Mouse (Mus musculus) forebrain, embryonic 13.5 days (tissue): ENCODE results near the gene Arhgap24. TPM values are rescaled to one million over a fixed set of nuclear protein-coding genes. Genes with fewer than 3 reads are reported as not detected.

ENCODE experiments used
- ATAC-seq: fragments of 200-750 bp; cut with Nextera tagmentation; 2 replicates; pipeline ENCODE4 v1.8.0; 2017
- H3K27ac ChIP-seq: fragments of 300-500 bp; sonication (generic); 2 replicates; pipeline ENCODE4 v1.5.1; 2015; ENCODE audit warnings: inconsistent platforms, mild to moderate bottlenecking, moderate library complexity
- H3K27me3 ChIP-seq: fragments of 300-500 bp; sonication (generic); 2 replicates; pipeline ENCODE4 v1.6.1; 2015; ENCODE audit warnings: mild to moderate bottlenecking, inconsistent platforms
- H3K36me3 ChIP-seq: fragments of 300-500 bp; sonication (generic); 2 replicates; pipeline ENCODE4 v1.6.1; 2015; ENCODE audit warnings: mild to moderate bottlenecking, inconsistent platforms; ENCODE audit not compliant: poor library complexity, severe bottlenecking
- H3K4me1 ChIP-seq: fragments of 300-500 bp; sonication (generic); 2 replicates; pipeline ENCODE4 v1.6.1; 2015; ENCODE audit warnings: inconsistent platforms
- H3K4me2 ChIP-seq: fragments of 300-500 bp; sonication (generic); 2 replicates; pipeline ENCODE4 v1.6.1; 2015; ENCODE audit warnings: inconsistent platforms, mild to moderate bottlenecking, moderate library complexity
- H3K4me3 ChIP-seq: fragments of 300-500 bp; sonication (generic); 2 replicates; pipeline ENCODE4 v1.5.1; 2015; ENCODE audit warnings: mild to moderate bottlenecking, inconsistent platforms
- H3K9ac ChIP-seq: fragments of 300-500 bp; sonication (generic); 2 replicates; pipeline ENCODE4 v1.6.1; 2015; ENCODE audit warnings: mild to moderate bottlenecking, inconsistent platforms
- H3K9me3 ChIP-seq: fragments of 300-500 bp; sonication (generic); replicated peaks from 2 replicates; pipeline ENCODE4 v1.6.1; 2016; ENCODE audit warnings: inconsistent platforms
- WGBS: fragments of 180-500 bp; shearing (Covaris S2); methylation state at CpG from one replicate; pipeline ENCODE4 v1.1.7; 2015; 5-methylcytosine and 5-hydroxymethylcytosine counted together
- polyA plus RNA-seq: library from polyadenylated mRNA; unstranded; fragments of >200 nt; fragmentation: Nextera tagmentation; extraction: Ambion mirVana; gene quantifications from 2 replicates; pipeline ENCODE4 v1.2.1, GENCODE M21; 2015

The Arhgap24 gene
- polyA plus RNA-seq, 1 experiment from 2014 or later = 2.0 TPM

DNA sequence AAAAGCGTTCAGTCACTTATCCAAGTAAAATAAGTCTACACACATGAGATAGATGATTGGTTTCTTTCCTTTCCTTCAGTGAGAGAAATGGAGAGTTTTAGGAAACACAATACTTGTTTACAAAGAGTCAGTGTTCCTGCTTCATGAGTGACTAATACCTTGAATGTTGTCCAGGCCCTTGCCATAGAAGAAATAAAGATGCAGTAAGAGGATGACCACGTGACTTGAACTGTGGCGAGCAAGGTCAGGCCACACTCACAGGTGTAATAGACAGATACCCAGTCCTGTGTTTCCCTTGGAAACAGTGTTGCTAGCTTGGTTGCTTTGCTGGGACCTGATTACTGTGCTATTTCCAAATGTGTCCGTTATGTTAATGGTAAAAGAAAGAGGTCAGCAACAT is 23.4 kb downstream of the Arhgap24 start:
- WGBS = 89% methylated on average over 4 of the region's 4 CpGs
- no peak overlapping the region for H3K9ac ChIP-seq
- H3K27ac ChIP-seq = no peak overlapping the region
- H3K36me3 ChIP-seq = no peaks in the 10 kb centered on the region
- no peak for ATAC-seq
- H3K4me1 ChIP-seq = no peaks in the 10 kb centered on the region; the same call in 1 of the 2 replicates
- H3K4me2 ChIP-seq = no peak overlapping the region
- H3K9me3 ChIP-seq = no peaks in the 10 kb centered on the region
- no peak overlapping the region for H3K4me3 ChIP-seq
- H3K27me3 ChIP-seq = no peaks in the 10 kb centered on the region

DNA sequence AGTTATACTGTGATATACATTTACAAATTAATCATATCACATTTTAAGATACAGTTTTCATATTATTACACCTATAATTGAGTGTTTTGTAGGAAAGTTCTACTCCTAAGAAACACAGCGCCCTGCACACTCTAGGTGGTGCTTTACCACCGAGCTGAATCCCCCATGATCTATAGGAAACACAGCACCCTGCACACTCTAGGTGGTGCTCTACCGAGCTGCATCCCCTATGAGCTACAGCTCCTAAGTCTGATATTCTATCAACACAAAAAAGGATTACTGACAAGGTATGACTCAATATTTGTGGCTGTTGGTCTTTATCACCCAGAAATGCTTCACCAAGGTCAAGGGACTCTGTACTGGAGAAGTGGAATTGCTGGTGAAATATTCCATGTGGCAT is 27.0 kb downstream of the Arhgap24 start:
- no peaks in the 10 kb centered on the region for H3K36me3 ChIP-seq
- H3K9me3 ChIP-seq = no peaks in the 10 kb centered on the region
- no peaks in the 10 kb centered on the region; the same call in 1 of the 2 replicates for H3K4me1 ChIP-seq
- H3K4me2 ChIP-seq = no peak overlapping the region
- no peak overlapping the region for H3K4me3 ChIP-seq
- no peak overlapping the region for H3K9ac ChIP-seq
- no peaks in the 10 kb centered on the region for H3K27me3 ChIP-seq
- no peak for ATAC-seq
- 72% methylated on average over 3 of the region's 3 CpGs for WGBS
- no peak overlapping the region for H3K27ac ChIP-seq

DNA sequence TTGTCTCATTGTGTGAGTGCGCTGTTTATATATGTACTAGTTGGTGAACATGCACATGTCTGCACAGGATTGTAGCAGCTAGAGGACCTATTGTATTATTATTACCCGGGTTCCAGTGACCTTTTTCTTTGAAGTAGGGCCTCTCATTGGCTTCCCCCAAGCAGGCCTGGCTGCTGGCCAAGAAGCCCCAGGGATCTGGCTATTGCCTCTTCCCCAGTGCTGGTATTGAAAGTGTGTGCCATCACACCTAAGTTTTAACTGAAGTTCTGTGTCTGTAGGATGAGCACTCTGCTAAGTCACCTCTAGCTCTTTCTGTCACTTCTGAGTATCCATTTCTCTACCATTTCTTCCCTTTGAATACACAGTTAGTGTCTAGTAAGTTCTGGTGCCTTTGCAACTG is 28.2 kb downstream of the Arhgap24 start:
- Histone ChIP-seq H3K27me3 (no peaks in the 10 kb centered on the region), H3K4me1 (peaks cover 4% of the 10 kb centered on the region), H3K9me3 (no peaks in the 10 kb centered on the region), H3K27ac (no peak overlapping the region), H3K36me3 (no peaks in the 10 kb centered on the region), H3K4me3 (no peak overlapping the region), H3K9ac (no peak overlapping the region), H3K4me2 (no peak overlapping the region)
- 60% methylated on average over 2 of the region's 2 CpGs for WGBS
- no peak for ATAC-seq

DNA sequence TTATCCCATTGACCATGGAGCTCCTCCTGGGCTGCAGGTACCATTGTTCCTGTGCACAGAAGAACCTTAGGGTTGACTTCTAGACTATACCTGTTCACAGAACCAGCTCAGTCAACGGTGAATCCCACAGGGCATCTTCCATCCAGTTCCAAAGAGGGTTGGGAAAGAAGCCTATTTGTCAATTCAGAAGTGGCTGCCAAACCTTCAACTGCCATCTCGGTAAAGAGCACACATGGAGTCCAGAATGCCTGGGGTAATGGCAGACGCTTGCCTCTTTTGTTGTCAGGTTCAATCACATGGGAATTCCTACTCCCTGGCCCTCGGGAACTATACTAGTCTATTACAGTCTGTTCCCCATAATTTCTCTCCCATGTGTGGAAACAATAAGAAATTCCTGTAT is 30.5 kb downstream of the Arhgap24 start:
- Histone ChIP-seq H3K4me3 (no peak overlapping the region), H3K27ac (no peak overlapping the region), H3K4me1 (peaks cover 4% of the 10 kb centered on the region), H3K4me2 (no peak overlapping the region), H3K9ac (no peak overlapping the region), H3K9me3 (no peaks in the 10 kb centered on the region), H3K36me3 (no peaks in the 10 kb centered on the region), H3K27me3 (no peaks in the 10 kb centered on the region)
- ATAC-seq = no peak
- 81% methylated on average over 4 of the region's 4 CpGs for WGBS

DNA sequence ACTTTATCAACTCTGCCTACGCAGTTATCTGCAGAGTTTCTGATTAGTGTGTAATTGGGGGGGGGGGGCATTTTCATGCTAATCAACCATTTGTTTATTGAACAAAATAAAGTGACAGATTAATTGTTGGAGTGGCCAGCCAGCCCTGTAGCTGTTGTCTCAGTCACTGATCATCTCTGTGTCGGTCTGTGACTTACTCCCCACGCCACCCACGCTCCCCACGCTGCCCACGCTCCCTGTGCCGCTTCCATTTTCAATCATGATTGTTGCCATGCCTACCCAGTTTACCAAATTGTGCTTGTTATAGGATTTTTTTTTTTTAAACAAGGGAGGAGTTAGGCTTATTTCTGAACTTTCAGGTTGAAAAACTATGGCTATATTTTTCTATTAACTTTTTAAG is 34.3 kb downstream of the Arhgap24 start:
- no peak overlapping the region for H3K4me3 ChIP-seq
- no peaks in the 10 kb centered on the region for H3K27me3 ChIP-seq
- H3K36me3 ChIP-seq = no peaks in the 10 kb centered on the region
- no peak overlapping the region for H3K4me2 ChIP-seq
- no peak for ATAC-seq
- H3K9ac ChIP-seq = no peak overlapping the region
- peaks cover 4% of the 10 kb centered on the region; the same call in 1 of the 2 replicates for H3K4me1 ChIP-seq
- H3K9me3 ChIP-seq = no peaks in the 10 kb centered on the region
- WGBS = 65% methylated on average over 7 of the region's 7 CpGs
- no peak overlapping the region for H3K27ac ChIP-seq

DNA sequence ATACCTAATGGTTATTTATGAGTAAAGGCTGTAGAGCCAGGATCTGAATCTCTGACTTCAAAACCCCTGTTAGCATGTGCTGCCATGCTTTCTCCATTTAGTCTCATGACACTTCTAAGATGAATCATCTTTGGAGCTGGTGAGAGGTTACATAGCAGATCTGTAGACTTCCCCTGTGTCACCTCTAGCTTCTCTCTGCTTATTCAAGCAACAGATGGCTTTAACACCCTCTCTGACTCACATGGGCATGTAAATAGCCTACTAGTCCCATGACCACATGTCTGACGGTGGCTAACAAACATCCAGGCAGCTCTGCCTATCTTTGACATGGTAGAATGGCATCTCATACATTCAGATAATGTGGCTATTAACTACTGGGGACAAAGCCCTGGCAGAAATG is 39.3 kb downstream of the Arhgap24 start:
- no peaks in the 10 kb centered on the region for H3K36me3 ChIP-seq
- no peaks in the 10 kb centered on the region; the same call in 1 of the 2 replicates for H3K4me1 ChIP-seq
- H3K4me3 ChIP-seq = no peak overlapping the region
- H3K27me3 ChIP-seq = no peaks in the 10 kb centered on the region
- H3K27ac ChIP-seq = no peak overlapping the region
- no peak overlapping the region for H3K4me2 ChIP-seq
- H3K9me3 ChIP-seq = no peaks in the 10 kb centered on the region
- no peak for ATAC-seq
- 87% methylated on average over 1 of the region's 1 CpGs for WGBS
- no peak overlapping the region for H3K9ac ChIP-seq

DNA sequence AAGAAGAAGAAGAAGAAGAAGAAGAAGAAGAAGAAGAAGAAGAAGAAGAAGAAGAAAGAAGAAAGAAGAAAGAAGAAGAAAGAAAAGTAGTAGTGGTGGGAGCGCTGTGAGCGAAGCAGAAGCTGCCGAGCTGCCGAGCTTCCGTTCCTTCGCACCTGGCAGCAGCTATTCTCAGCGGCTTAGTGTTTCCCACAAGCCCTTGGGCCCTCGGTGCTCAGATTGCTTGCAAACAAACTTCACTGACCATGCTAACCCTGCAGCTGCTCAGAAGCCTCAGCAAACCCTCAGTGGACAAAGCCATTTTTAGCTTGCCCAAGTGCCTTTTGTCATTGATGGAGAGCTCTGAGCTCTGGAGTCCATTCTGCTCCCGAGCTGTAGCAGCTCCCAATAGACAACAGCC is 54.1 kb downstream of the Arhgap24 start:
- H3K9me3 ChIP-seq = no peaks in the 10 kb centered on the region
- no peaks in the 10 kb centered on the region for H3K36me3 ChIP-seq
- no peak for ATAC-seq
- no peak overlapping the region for H3K4me2 ChIP-seq
- no peaks in the 10 kb centered on the region for H3K4me1 ChIP-seq
- H3K9ac ChIP-seq = no peak overlapping the region
- H3K4me3 ChIP-seq = no peak overlapping the region
- 85% methylated on average over 9 of the region's 9 CpGs for WGBS
- no peak overlapping the region for H3K27ac ChIP-seq
- H3K27me3 ChIP-seq = no peaks in the 10 kb centered on the region

DNA sequence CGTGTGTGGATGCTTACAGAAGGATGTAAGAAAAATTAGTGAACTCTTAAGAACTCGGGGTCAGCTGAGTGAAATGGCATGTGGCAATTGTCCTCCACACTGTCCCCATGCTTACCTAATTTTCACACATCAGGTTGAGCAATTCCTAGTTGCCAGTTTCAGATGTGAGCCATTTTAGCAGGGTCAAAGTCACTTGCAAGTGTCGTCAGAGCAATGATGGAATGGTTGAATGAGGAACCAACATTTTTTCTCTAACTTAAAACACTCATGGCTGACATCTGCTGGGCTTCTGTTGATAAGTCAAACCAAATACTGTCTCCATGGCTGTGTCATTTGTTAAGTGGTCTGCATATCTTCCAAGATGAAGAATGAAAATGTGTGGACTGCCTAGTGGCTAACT is 56.6 kb downstream of the Arhgap24 start:
- no peak overlapping the region for H3K4me2 ChIP-seq
- H3K9ac ChIP-seq = no peak overlapping the region
- no peaks in the 10 kb centered on the region for H3K9me3 ChIP-seq
- H3K27ac ChIP-seq = no peak overlapping the region
- no peak for ATAC-seq
- H3K4me3 ChIP-seq = no peak overlapping the region
- WGBS = 86% methylated on average over 3 of the region's 3 CpGs
- no peaks in the 10 kb centered on the region for H3K4me1 ChIP-seq
- no peaks in the 10 kb centered on the region for H3K27me3 ChIP-seq
- no peaks in the 10 kb centered on the region for H3K36me3 ChIP-seq

DNA sequence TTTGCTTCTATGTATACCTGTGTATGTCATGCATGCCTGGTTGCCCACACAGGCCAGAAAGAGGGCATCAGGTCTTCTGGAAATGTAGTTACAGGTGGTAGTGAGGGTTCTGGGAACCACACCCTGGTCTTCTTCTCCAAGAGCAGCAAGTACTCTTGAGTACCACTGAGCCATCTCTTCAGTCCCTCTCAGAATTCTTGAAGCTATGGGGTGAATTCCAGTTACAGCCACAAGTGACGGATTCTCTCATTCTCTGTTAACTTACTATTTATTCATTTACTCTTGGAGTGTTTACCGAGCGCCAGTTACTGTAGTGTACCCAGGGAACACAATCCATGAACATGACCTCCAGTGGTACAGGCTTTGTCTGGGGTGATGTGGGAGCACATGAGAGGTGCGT is 65.1 kb downstream of the Arhgap24 start:
- no peak overlapping the region for H3K27ac ChIP-seq
- WGBS = 94% methylated on average over 4 of the region's 4 CpGs
- H3K4me3 ChIP-seq = no peak overlapping the region
- no peak overlapping the region for H3K9ac ChIP-seq
- H3K4me2 ChIP-seq = no peak overlapping the region
- H3K36me3 ChIP-seq = no peaks in the 10 kb centered on the region
- H3K4me1 ChIP-seq = no peaks in the 10 kb centered on the region
- no peaks in the 10 kb centered on the region for H3K9me3 ChIP-seq
- no peak for ATAC-seq
- H3K27me3 ChIP-seq = no peaks in the 10 kb centered on the region

DNA sequence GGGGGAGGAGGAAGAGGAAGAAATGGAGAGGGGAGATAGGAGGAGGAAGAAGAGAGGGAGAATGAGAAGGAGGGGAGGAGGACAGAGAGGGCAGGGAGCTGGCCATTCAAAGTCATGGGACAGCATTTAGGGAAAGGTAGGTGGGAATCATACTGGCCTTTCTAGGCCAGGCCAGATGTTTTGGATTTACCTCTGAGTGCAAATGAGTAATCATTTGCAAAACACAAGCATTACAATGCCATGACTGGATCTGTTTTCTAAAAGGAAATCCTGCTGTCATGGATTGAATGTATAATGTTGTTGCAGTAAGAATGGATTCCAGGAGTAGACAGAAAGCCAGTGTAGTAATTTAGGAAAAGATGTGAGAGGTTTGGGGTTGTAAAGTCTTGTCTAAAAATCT is 66.6 kb downstream of the Arhgap24 start:
- H3K4me2 ChIP-seq = no peak overlapping the region
- no peaks in the 10 kb centered on the region for H3K27me3 ChIP-seq
- no peak overlapping the region for H3K27ac ChIP-seq
- no peak overlapping the region for H3K4me3 ChIP-seq
- ATAC-seq = no peak
- H3K4me1 ChIP-seq = no peaks in the 10 kb centered on the region
- H3K9ac ChIP-seq = no peak overlapping the region
- H3K9me3 ChIP-seq = no peaks in the 10 kb centered on the region
- no peaks in the 10 kb centered on the region for H3K36me3 ChIP-seq

DNA sequence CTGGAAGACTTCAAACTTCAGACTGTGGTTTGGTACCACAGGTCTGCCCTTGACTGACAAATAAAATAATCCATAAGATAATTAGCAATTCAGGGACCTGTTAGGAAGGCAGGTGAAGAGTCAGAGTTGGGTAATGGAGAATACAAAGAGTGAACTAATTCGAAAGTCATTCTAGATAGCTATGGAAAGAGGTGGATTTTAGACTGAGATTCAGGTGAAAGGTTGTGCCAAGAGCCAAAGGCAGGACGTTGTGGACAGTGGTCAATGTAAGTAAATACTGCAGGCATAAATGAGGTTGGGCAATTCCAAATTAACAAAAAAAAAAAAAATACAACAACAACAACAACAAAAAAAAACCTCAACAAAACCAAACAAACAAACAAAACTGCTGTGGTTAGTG is 67.2 kb downstream of the Arhgap24 start:
- H3K27me3 ChIP-seq = no peaks in the 10 kb centered on the region
- H3K36me3 ChIP-seq = no peaks in the 10 kb centered on the region
- no peaks in the 10 kb centered on the region for H3K9me3 ChIP-seq
- no peak overlapping the region for H3K27ac ChIP-seq
- no peaks in the 10 kb centered on the region for H3K4me1 ChIP-seq
- no peak for ATAC-seq
- WGBS = 78% methylated on average over 2 of the region's 2 CpGs
- no peak overlapping the region for H3K4me2 ChIP-seq
- H3K9ac ChIP-seq = no peak overlapping the region
- no peak overlapping the region for H3K4me3 ChIP-seq

DNA sequence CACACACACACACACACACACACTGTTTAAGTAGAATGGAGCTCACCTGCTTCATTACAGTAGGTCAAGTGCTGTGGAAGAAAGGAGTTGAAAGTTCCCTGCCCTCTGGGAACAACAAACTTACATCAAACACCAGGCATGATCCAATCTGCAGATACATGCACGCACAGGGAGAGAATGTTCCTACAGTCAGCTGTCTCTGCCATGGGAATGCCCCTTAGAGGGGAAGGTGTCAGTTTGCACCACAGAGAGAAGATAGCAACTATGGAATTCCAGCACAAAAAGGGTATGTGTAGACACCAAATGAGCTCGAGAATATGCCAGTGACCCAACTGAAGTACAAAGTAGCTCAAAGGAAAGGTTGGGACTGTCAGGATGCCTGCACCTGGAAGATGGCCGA is 69.0 kb downstream of the Arhgap24 start:
- no peaks in the 10 kb centered on the region for H3K9me3 ChIP-seq
- H3K36me3 ChIP-seq = no peaks in the 10 kb centered on the region
- no peak for ATAC-seq
- H3K27ac ChIP-seq = no peak overlapping the region
- WGBS = 68% methylated on average over 3 of the region's 3 CpGs
- H3K9ac ChIP-seq = no peak overlapping the region
- H3K4me1 ChIP-seq = no peaks in the 10 kb centered on the region
- H3K4me2 ChIP-seq = no peak overlapping the region
- H3K27me3 ChIP-seq = no peaks in the 10 kb centered on the region
- H3K4me3 ChIP-seq = no peak overlapping the region

DNA sequence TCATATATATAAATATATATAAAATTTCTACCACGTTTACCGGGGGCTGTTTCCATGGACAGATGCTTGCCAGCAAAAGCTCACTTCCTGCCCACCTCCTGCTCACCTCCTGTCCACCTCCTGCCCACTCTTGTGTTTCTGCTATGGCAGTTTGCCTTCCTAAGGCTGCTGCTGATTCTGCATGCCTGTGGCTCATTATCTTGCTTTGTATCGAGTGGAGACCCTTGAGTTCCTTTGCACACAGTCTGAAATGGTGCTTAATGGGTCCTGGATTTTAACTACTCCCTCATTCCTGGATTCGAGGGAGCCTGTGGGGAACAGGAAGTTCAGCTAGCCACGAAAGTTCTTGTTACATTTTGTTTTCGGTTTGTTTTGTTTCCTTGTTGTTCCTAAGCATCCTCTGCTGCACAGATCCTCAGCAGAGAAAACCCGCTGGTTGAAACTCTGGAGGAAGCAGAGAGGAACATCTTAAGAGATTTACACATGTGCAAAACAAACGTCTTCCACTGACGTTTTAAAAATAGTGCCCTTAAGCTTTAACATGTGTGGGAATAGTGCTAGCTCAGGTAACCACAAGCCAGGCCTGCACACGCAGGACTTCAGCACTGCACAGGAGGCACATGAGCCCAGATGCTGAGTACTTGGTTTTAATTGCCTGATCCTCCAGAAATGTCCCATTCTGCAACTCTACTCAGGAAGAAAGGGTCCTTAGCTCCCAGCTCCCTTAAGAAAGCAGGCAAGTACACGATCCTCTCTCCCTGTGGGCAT is 69.9 kb downstream of the Arhgap24 start:
- Histone ChIP-seq H3K9me3 (no peaks in the 10 kb centered on the region), H3K27ac (no peak overlapping the region), H3K4me3 (no peak overlapping the region), H3K4me1 (no peaks in the 10 kb centered on the region), H3K4me2 (no peak overlapping the region), H3K27me3 (no peaks in the 10 kb centered on the region), H3K9ac (no peak overlapping the region), H3K36me3 (no peaks in the 10 kb centered on the region)
- no peak for ATAC-seq
- WGBS = 68% methylated on average over 11 of the region's 11 CpGs
